Mouse (Mus musculus): ENCODE results near the gene Gm13695. TPM values are rescaled to one million over a fixed set of nuclear protein-coding genes. Genes with fewer than 3 reads are reported as not detected.

Gm13695 gene
- polyA plus RNA-seq, 1 experiment from 2014 or later, result not detected

Other genes with a start within 250 kb of the Gm13695 start
- 15.0 and 15.7 TPM in 2 replicates for gene Itgav, start 242.9 kb upstream of the Gm13695 start, polyA plus RNA-seq (2015; fragmentation: Nextera tagmentation; extraction: Ambion mirVana)
- 0.28 and 0.33 TPM in 2 replicates for gene Fam171b, start 154.7 kb upstream of the Gm13695 start, polyA plus RNA-seq (2015; fragmentation: Nextera tagmentation; extraction: Ambion mirVana)
- gene Zswim2, start 26.1 kb upstream of the Gm13695 start, polyA plus RNA-seq (2015; fragmentation: Nextera tagmentation; extraction: Ambion mirVana), result not detected in 2 replicates
- not detected in 2 replicates for gene Gm13698, start 11.6 kb upstream of the Gm13695 start, polyA plus RNA-seq (2015; fragmentation: Nextera tagmentation; extraction: Ambion mirVana)
- gene Gm13693, start 5.8 kb upstream of the Gm13695 start, polyA plus RNA-seq (2015; fragmentation: Nextera tagmentation; extraction: Ambion mirVana), result not detected in 2 replicates
- gene Gm13696, start 5.8 kb downstream of the Gm13695 start, polyA plus RNA-seq (2015; fragmentation: Nextera tagmentation; extraction: Ambion mirVana), result not detected in 2 replicates
- not detected in 2 replicates for gene Gm13694, start 11.6 kb downstream of the Gm13695 start, polyA plus RNA-seq (2015; fragmentation: Nextera tagmentation; extraction: Ambion mirVana)
- gene Gm13697, start 17.4 kb downstream of the Gm13695 start, polyA plus RNA-seq (2015; fragmentation: Nextera tagmentation; extraction: Ambion mirVana), result not detected in 2 replicates
- gene Gm13691, start 23.2 kb downstream of the Gm13695 start, polyA plus RNA-seq (2015; fragmentation: Nextera tagmentation; extraction: Ambion mirVana), result not detected in 2 replicates